Mouse (Mus musculus): ENCODE data around the gene Ppfia2.

Gene Ppfia2

GRCm38 (mm10) chr10:106469855-106470532, at the start of gene Ppfia2:
Ppfia2 (plus strand) TSS chr10:106470339.
- no peak for DNase-seq

DNA sequence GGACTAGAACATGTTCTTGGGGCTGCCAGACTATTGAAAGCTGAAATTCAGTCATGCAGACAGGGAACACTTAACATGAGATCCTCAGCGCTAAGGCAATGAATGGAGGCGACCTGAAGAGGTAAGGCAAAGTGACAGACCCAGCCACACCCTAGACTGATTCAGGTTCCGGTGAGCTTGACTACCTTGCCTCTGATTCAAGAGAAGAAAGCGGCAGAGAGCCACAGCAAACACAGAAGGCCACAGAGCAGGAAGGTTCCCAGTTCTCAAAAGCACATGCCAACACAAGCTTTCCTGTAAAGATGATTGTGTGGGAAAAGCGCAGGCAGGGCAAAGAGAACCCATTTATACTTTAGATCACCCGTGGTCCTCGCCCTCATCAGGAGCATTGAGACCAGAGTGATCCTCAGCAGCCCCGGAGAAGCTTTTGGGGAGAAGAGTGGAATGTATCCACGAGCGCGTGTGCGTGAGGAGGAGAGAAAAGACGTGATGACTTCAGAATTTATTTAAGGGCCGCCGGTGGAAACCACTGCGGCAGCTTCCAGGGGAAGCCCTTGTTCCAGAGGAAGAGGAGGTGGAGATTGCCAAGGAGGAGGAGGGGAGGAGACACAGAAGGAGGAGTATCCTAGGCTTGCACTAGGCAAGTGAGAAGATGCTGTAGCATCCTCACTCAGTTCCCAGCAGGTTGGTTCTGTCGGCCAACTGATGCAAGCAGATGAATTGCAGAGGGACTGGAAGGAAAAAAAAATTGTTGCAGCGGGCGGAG, 1.0 kb upstream of the Ppfia2 start:
- no peak for DNase-seq

DNA sequence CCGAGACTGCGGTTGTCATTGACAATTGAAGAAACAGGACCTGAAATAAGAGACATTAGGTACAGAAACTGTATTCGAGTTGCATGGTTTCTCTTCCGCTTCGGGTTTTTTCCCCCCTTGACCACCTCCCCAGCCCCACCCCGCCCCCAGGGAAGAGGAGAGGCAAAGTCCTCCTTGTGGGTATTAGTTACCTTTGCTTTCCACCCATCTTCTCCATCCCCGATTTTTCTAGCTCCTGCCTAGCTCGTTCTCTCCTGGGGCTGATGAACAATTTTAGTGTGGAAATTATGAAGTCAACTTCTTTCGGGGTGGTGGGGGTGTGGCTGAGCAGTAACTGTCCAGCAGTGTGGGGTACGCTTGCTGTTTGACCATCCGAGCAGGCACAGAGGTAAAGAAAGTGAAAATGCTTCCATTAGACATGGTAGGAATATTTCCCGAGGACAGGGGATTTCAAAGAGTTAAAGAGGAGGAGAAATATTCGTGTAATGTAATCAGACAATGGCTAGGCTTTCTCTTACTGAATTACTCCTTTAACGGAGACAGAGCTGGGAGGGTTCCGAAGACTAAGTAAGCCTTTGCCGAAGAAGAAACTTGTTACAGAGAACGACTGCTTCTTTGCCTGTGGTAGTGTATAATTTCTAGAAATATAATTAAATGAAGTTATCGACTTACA, 530 bp downstream of the Ppfia2 start:
- DNase-seq, result no peak

DNA sequence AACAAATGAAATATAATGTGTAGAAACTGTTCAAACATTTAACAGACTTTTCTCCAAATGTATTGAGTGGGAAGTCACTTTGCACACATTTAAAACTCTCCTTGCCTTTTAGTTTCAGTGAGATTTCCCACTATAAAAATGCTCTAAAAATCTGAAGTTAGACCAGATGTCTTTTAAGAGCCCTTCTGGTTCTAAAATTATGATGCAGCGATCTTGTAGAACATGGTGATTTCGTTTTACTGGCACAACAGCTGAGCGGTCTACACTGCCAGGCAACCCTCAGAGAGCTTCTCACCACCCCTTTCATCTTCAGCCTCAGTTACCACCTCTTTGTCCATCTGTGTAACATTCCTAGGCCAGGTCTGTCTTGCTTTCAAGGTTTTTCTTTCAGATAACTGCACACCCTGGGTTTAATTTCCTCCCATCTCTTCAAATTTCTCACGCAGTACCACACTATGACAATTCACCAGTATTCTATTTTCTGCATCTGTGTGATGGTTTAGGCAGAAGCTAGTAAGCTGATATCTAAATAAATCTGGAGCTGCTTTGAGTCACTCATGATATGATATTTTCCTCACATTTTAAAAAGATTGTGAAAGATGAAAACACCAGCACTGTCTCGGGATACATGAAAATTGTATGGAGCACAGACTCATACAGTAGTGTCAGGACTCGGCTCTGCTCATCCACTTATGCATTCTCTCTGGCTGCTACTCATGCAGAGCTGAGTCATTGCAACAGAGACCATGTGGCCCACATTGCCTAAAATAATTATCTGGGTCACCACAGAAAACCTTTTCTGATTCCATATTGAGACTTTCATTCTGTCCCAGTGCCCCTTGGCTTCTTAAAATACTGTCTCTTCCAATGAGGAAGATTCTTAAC, 39.4 kb downstream of the Ppfia2 start:
- no peak for DNase-seq

DNA sequence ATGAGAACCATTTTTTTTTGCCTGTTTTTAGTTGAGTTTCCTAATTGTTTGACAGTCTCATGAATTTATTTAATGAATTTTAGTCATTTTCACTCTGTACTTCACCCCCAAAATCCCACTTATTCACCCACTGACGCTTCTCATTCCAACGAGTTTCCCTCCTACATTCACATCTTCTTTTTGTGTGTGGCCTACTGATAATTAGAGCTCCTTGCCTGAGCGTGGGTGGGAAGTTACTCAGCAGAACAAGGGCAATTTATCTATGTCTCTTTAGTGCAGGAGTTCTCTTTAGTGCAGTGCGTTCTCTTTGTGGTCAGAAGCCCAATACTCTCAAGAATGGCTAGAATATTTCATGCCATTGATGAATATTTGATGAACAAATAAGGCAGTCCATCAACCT, 95.9 kb downstream of the Ppfia2 start:
- DNase-seq, result no peak

- DNase-seq, result no peak
Observed at GRCm38 (mm10) chr10:106585026-106585425, 114.9 kb downstream of the Ppfia2 start.

DNA sequence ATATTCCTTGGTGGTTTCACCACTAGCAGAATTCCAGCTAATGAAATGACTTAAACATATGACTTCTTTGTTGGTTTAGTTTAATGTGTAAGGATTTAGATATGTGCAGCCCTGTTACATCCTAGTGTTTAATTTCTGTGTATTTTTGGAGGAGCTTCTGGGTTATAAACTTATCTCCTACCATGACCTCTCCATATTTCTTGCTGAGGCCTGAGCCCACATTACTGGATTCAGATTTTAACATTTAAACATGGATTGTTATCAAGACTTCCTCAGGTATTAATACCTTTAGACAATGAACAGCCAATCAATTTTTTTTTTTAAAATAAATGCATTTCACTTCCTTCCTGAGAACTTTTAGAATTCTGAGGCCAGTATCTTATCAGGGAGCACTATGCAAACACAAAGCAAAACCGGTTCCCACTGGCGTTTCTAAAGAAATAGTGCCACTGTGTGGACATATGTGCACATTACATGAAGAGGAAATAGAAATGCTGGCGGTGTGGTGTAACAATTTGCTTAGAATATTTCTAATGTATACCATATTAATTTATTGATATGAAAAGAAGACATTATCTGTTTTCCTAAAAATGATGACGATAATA, 115.4 kb downstream of the Ppfia2 start:
- peak in 1 of 2 experiments; percentile 8 for DNase-seq

GRCm38 (mm10) chr10:106587817-106588216, 117.7 kb downstream of the Ppfia2 start:
- no peak for DNase-seq

GRCm38 (mm10) chr10:106590944-106591343, 120.8 kb downstream of the Ppfia2 start:
- no peak for DNase-seq

GRCm38 (mm10) chr10:106596976-106597375, 126.8 kb downstream of the Ppfia2 start:
- DNase-seq, result no peak

DNA sequence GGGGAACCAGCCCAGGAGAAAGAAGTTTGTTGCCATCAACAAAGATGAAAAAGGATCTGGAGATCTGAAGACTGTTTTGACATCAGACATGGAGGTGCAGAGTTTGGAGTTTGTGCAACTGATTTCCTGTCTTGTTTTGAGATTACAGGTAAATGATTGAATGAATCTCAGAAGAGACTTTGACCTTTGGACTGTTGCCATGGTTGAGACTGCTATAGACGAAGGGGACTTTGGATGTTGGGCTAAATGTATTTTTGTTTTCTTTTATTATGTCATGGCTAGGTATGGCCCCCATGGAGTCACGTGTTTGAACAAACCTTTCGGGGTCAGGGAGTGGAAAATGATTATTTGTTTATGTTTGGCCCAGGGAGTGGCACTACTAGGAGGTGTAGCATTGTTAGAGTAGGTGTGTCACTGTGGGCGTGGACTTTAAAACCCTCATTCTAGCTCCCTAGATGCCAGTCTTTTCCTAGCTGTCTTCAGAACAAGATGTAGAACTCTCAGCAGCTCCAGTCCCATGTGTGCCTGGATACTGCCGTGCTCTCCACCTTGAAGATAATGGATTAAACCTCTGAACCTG, 133.3 kb downstream of the Ppfia2 start:
- DNase-seq, result no peak

- no peak for DNase-seq
Observed at GRCm38 (mm10) chr10:106609177-106609981, 139.2 kb downstream of the Ppfia2 start.

DNA sequence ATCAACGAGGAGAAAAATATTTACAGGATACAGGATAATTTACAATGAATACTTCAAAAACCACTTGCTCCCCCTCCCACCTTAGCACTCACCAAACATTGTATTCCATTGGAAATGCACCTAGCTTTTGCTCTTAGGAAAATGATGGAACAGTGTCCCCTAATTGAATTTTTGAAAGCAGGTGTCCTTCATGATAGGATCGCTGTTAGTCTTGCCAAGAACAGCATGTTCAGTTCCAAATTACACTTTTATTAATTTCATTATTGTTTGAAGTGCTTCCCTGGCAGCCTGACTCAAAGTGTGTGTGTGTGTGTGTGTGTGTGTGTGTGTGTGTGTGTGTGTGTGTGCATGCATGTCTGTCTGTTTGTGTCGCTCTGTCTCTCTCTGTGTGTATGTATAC, 140.1 kb downstream of the Ppfia2 start:
- no peak for DNase-seq

DNA sequence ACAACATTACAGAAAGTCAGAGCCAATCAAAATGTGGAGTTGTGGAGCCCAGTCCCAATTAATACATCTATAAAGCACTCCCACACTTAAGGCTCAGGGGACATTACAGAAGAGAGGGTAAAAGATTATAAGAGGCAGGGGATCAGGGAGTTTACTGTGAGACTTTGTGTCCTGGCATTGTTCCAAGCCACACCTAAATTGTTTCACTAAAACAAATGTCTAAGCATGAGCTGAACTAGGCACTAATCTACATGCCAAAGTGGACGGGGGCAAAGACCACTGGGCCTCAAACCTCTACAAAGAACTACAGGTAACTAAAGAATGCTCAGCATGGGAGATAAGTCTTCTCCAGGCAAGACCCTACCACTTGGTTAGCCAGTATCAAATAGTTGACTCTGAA, 148.1 kb downstream of the Ppfia2 start:
- no peak for DNase-seq

- DNase-seq, result no peak
Observed at GRCm38 (mm10) chr10:106620952-106621351, 150.8 kb downstream of the Ppfia2 start.

- DNase-seq, result no peak
Observed at GRCm38 (mm10) chr10:106623342-106623741, 153.2 kb downstream of the Ppfia2 start.

- no peak for DNase-seq
Observed at GRCm38 (mm10) chr10:106632171-106632935, 162.2 kb downstream of the Ppfia2 start.

GRCm38 (mm10) chr10:106633898-106634297, 163.8 kb downstream of the Ppfia2 start:
- no peak for DNase-seq

- no peak for DNase-seq
Observed at GRCm38 (mm10) chr10:106652276-106652675, 182.1 kb downstream of the Ppfia2 start.

DNA sequence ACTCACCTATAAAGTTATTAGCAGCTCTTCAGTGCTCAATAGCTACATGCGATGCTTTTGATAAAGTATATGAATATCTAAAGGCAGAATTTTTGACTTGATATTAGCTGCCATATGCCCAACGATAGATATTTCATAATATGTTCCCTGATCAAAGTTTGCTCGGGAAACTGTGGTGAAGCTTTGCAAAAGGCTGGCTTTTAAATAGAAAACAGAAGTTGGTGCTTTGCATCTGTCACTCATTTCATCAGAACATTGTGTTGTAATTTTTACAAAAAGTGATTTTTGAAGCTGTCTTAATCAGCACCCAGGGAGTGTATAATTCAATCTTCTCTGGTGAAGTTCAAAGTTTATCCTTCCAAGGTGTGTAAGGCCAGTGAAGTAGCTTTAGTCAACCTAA, 195.1 kb downstream of the Ppfia2 start:
- DNase-seq, result no peak
